Mouse (Mus musculus): ENCODE measurements around the gene Izumo1r. TPM values are rescaled to one million over a fixed set of nuclear protein-coding genes. Genes with fewer than 3 reads are reported as not detected.

The Izumo1r gene
- polyA plus RNA-seq, 1 experiment from 2014 or later, result 0.37 TPM

GRCm38 (mm10) chr9:14903006-14903405 is 743 bp downstream of the Izumo1r start:
- peaks cover 21% of the 10 kb centered on the region for H3K4me1 ChIP-seq
- no peaks in the 10 kb centered on the region for H3K9me3 ChIP-seq (replicated peaks)
- H3K4me2 ChIP-seq (replicated peaks), result no peak overlapping the region
- WGBS, result 82% methylated on average over 3 of the region's 3 CpGs
- no peak for ATAC-seq (ENCODE audit: insufficient number of reproducible peaks, low FRiP score, low TSS enrichment, low read depth)
- no peaks in the 10 kb centered on the region for H3K27me3 ChIP-seq
- no peak overlapping the region for H3K27ac ChIP-seq (replicated peaks)
- no peak overlapping the region for H3K4me3 ChIP-seq (replicated peaks)
- H3K36me3 ChIP-seq, result no peaks in the 10 kb centered on the region
- no peak overlapping the region for H3K9ac ChIP-seq

- Histone ChIP-seq H3K4me1 (peaks cover 21% of the 10 kb centered on the region), H3K27me3 (no peaks in the 10 kb centered on the region), H3K36me3 (no peaks in the 10 kb centered on the region), H3K4me3 (replicated peaks) (no peak overlapping the region), H3K9ac (no peak overlapping the region), H3K4me2 (replicated peaks) (no peak overlapping the region), H3K27ac (replicated peaks) (no peak overlapping the region), H3K9me3 (replicated peaks) (no peaks in the 10 kb centered on the region)
- 98% methylated on average over 2 of the region's 2 CpGs for WGBS
- ATAC-seq (ENCODE audit: insufficient number of reproducible peaks, low FRiP score, low TSS enrichment, low read depth), result no peak
Observed at GRCm38 (mm10) chr9:14902416-14902815, 1.3 kb downstream of the Izumo1r start.

GRCm38 (mm10) chr9:14901757-14902156 is 2.0 kb downstream of the Izumo1r start:
- no peaks in the 10 kb centered on the region for H3K27me3 ChIP-seq
- no peak overlapping the region for H3K27ac ChIP-seq (replicated peaks)
- H3K36me3 ChIP-seq, result no peaks in the 10 kb centered on the region
- H3K4me3 ChIP-seq (replicated peaks), result no peak overlapping the region
- no peaks in the 10 kb centered on the region for H3K9me3 ChIP-seq (replicated peaks)
- no peak overlapping the region for H3K9ac ChIP-seq
- no peak overlapping the region for H3K4me2 ChIP-seq (replicated peaks)
- no peak for ATAC-seq (ENCODE audit: insufficient number of reproducible peaks, low FRiP score, low TSS enrichment, low read depth)
- 71% methylated on average over 7 of the region's 7 CpGs for WGBS
- H3K4me1 ChIP-seq, result peaks cover 27% of the 10 kb centered on the region

GRCm38 (mm10) chr9:14897102-14897501 is 6.6 kb downstream of the Izumo1r start:
- H3K9ac ChIP-seq, result no peak overlapping the region
- H3K4me1 ChIP-seq, result 0 out of 2 replicates have a peak, but pooled peaks cover 7% of the 10 kb centered on the region
- H3K27ac ChIP-seq (replicated peaks), result no peak overlapping the region
- no peak for ATAC-seq (ENCODE audit: insufficient number of reproducible peaks, low FRiP score, low TSS enrichment, low read depth)
- 48% methylated on average over 3 of the region's 3 CpGs for WGBS
- no peaks in the 10 kb centered on the region for H3K9me3 ChIP-seq (replicated peaks)
- no peaks in the 10 kb centered on the region for H3K36me3 ChIP-seq
- H3K27me3 ChIP-seq, result no peaks in the 10 kb centered on the region
- H3K4me3 ChIP-seq (replicated peaks), result no peak overlapping the region
- no peak overlapping the region for H3K4me2 ChIP-seq (replicated peaks)

- Histone ChIP-seq H3K4me1 (0 out of 2 replicates have a peak, but pooled peaks cover 6% of the 10 kb centered on the region), H3K36me3 (no peaks in the 10 kb centered on the region), H3K4me3 (replicated peaks) (no peak overlapping the region), H3K9me3 (replicated peaks) (no peaks in the 10 kb centered on the region), H3K4me2 (replicated peaks) (no peak overlapping the region), H3K27ac (replicated peaks) (no peak overlapping the region), H3K9ac (no peak overlapping the region), H3K27me3 (no peaks in the 10 kb centered on the region)
- no peak for ATAC-seq (ENCODE audit: insufficient number of reproducible peaks, low FRiP score, low TSS enrichment, low read depth)
- WGBS, result 59% methylated on average over 7 of the region's 7 CpGs
Observed at GRCm38 (mm10) chr9:14895237-14895835, 8.4 kb downstream of the Izumo1r start.

- H3K4me1 ChIP-seq, result 0 out of 2 replicates have a peak, but pooled peaks cover 6% of the 10 kb centered on the region
- no peak overlapping the region for H3K4me2 ChIP-seq (replicated peaks)
- H3K9me3 ChIP-seq (replicated peaks), result no peaks in the 10 kb centered on the region
- H3K27me3 ChIP-seq, result no peaks in the 10 kb centered on the region
- ATAC-seq (ENCODE audit: insufficient number of reproducible peaks, low FRiP score, low TSS enrichment, low read depth), result no peak
- no peak overlapping the region for H3K9ac ChIP-seq
- H3K27ac ChIP-seq (replicated peaks), result no peak overlapping the region
- 82% methylated on average over 3 of the region's 3 CpGs for WGBS
- no peak overlapping the region for H3K4me3 ChIP-seq (replicated peaks)
- no peaks in the 10 kb centered on the region for H3K36me3 ChIP-seq
Observed at GRCm38 (mm10) chr9:14894628-14895027, 9.1 kb downstream of the Izumo1r start.

- WGBS, result 85% methylated on average over 9 of the region's 9 CpGs
- H3K9ac ChIP-seq, result no peak overlapping the region
- ATAC-seq (ENCODE audit: insufficient number of reproducible peaks, low FRiP score, low TSS enrichment, low read depth), result no peak
- H3K4me3 ChIP-seq (replicated peaks), result no peak overlapping the region
- H3K27ac ChIP-seq (replicated peaks), result no peak overlapping the region
- H3K36me3 ChIP-seq, result no peaks in the 10 kb centered on the region
- no peaks in the 10 kb centered on the region for H3K27me3 ChIP-seq
- H3K9me3 ChIP-seq (replicated peaks), result no peaks in the 10 kb centered on the region
- H3K4me2 ChIP-seq (replicated peaks), result no peak overlapping the region
- 0 out of 2 replicates have a peak, but pooled peaks cover 6% of the 10 kb centered on the region for H3K4me1 ChIP-seq
Observed at GRCm38 (mm10) chr9:14893388-14893787, 10.4 kb downstream of the Izumo1r start.

- WGBS, result 66% methylated on average over 5 of the region's 5 CpGs
- no peak overlapping the region for H3K9ac ChIP-seq
Observed at GRCm38 (mm10) chr9:14891891-14892290, 11.9 kb downstream of the Izumo1r start.

GRCm38 (mm10) chr9:14890699-14891098 is 13.1 kb downstream of the Izumo1r start:
- H3K9me3 ChIP-seq (replicated peaks), result no peaks in the 10 kb centered on the region
- H3K4me3 ChIP-seq (replicated peaks), result no peak overlapping the region
- no peak overlapping the region for H3K9ac ChIP-seq
- H3K27me3 ChIP-seq, result no peaks in the 10 kb centered on the region
- H3K4me1 ChIP-seq, result no peaks in the 10 kb centered on the region
- H3K27ac ChIP-seq (replicated peaks), result no peak overlapping the region
- no peak for ATAC-seq (ENCODE audit: insufficient number of reproducible peaks, low FRiP score, low TSS enrichment, low read depth)
- WGBS, result 63% methylated on average over 3 of the region's 3 CpGs
- H3K4me2 ChIP-seq (replicated peaks), result no peak overlapping the region
- no peaks in the 10 kb centered on the region for H3K36me3 ChIP-seq

More at GRCm38 (mm10) chr9:14891891-14892290, 11.9 kb downstream of the Izumo1r start:
- Histone ChIP-seq H3K9me3 (replicated peaks) (no peaks in the 10 kb centered on the region), H3K27ac (replicated peaks) (no peak overlapping the region), H3K4me2 (replicated peaks) (no peak overlapping the region), H3K4me1 (0 out of 2 replicates have a peak, but pooled peaks cover 1% of the 10 kb centered on the region), H3K36me3 (no peaks in the 10 kb centered on the region), H3K4me3 (replicated peaks) (no peak overlapping the region), H3K27me3 (no peaks in the 10 kb centered on the region)
- no peak for ATAC-seq (ENCODE audit: insufficient number of reproducible peaks, low FRiP score, low TSS enrichment, low read depth)

- Histone ChIP-seq H3K27me3 (no peaks in the 10 kb centered on the region), H3K4me2 (replicated peaks) (no peak overlapping the region), H3K27ac (replicated peaks) (no peak overlapping the region), H3K9me3 (replicated peaks) (no peaks in the 10 kb centered on the region), H3K4me3 (replicated peaks) (no peak overlapping the region), H3K36me3 (no peaks in the 10 kb centered on the region), H3K9ac (no peak overlapping the region), H3K4me1 (no peaks in the 10 kb centered on the region)
- WGBS, result 53% methylated on average over 6 of the region's 6 CpGs
- ATAC-seq (ENCODE audit: insufficient number of reproducible peaks, low FRiP score, low TSS enrichment, low read depth), result no peak
Observed at GRCm38 (mm10) chr9:14888671-14889070, 15.1 kb downstream of the Izumo1r start.

- H3K4me3 ChIP-seq (replicated peaks), result no peak overlapping the region
- H3K27ac ChIP-seq (replicated peaks), result no peak overlapping the region
- 83% methylated on average over 6 of the region's 6 CpGs for WGBS
- no peaks in the 10 kb centered on the region for H3K27me3 ChIP-seq
- ATAC-seq (ENCODE audit: insufficient number of reproducible peaks, low FRiP score, low TSS enrichment, low read depth), result peak; percentile 65; the same call in 1 of the 2 replicates
- H3K4me2 ChIP-seq (replicated peaks), result no peak overlapping the region
- no peaks in the 10 kb centered on the region for H3K4me1 ChIP-seq
- H3K9me3 ChIP-seq (replicated peaks), result no peaks in the 10 kb centered on the region
- no peaks in the 10 kb centered on the region for H3K36me3 ChIP-seq
- H3K9ac ChIP-seq, result no peak overlapping the region
Observed at GRCm38 (mm10) chr9:14887787-14888382, 15.9 kb downstream of the Izumo1r start.

GRCm38 (mm10) chr9:14885954-14886353 is 17.8 kb downstream of the Izumo1r start:
- H3K27ac ChIP-seq (replicated peaks), result no peak overlapping the region
- no peak for ATAC-seq (ENCODE audit: insufficient number of reproducible peaks, low FRiP score, low TSS enrichment, low read depth)
- H3K9me3 ChIP-seq (replicated peaks), result no peaks in the 10 kb centered on the region
- no peaks in the 10 kb centered on the region for H3K27me3 ChIP-seq
- H3K4me1 ChIP-seq, result no peaks in the 10 kb centered on the region
- no peak overlapping the region for H3K4me3 ChIP-seq (replicated peaks)
- no peaks in the 10 kb centered on the region for H3K36me3 ChIP-seq
- no peak overlapping the region for H3K4me2 ChIP-seq (replicated peaks)
- 88% methylated on average over 1 of the region's 1 CpGs for WGBS
- H3K9ac ChIP-seq, result no peak overlapping the region
